In genomic region chr7:114029596-114029995, GRCm38 (mm10) we compare ENCODE assay signal across 8 mouse cellular contexts.
DNase-seq lines count a peak whose midpoint lies in the region; ATAC-seq and TF ChIP-seq lines count a peak whose summit lies in the region.

No protein-coding gene starts in this region.

- intact Hi-C loops in left cerebral cortex, postnatal 25 days (cut with DNase I), result no loop called here

- H3K9ac ChIP-seq in lung, postnatal 0 days (replicated peaks; ENCODE audit: low read depth), result no peak overlapping the region
- no peak overlapping the region for H3K9ac ChIP-seq in liver, postnatal 0 days (replicated peaks)

- H3K27ac ChIP-seq in lung, postnatal 0 days (ENCODE audit: low read length), result no peak overlapping the region
- H3K27ac ChIP-seq in liver, postnatal 0 days (ENCODE audit: low read depth), result no peak overlapping the region

- TF ChIP-seq EP300 in lung, postnatal 0 days (IDR thresholded peaks at IDR 0.05), result no peak
- no peak for TF ChIP-seq EP300 in liver, postnatal 0 days (IDR thresholded peaks at IDR 0.05; ENCODE audit: low read depth)

- no peaks in the 10 kb centered on the region for H3K9me3 ChIP-seq in lung, postnatal 0 days (ENCODE audit: low read length)
- H3K9me3 ChIP-seq in liver, postnatal 0 days (ENCODE audit: low read length), result no peaks in the 10 kb centered on the region

- H3K4me1 ChIP-seq in lung, postnatal 0 days (ENCODE audit: insufficient read depth, low read depth, low read length), result no peaks in the 10 kb centered on the region
- H3K4me1 ChIP-seq in liver, postnatal 0 days (ENCODE audit: insufficient read depth), result no peaks in the 10 kb centered on the region

- no peak overlapping the region for H3K4me2 ChIP-seq in lung, postnatal 0 days (replicated peaks; ENCODE audit: low read depth, low read length)
- no peak overlapping the region for H3K4me2 ChIP-seq in liver, postnatal 0 days (ENCODE audit: low read depth, low read length)

- no peak overlapping the region for H3K4me3 ChIP-seq in lung, postnatal 0 days (ENCODE audit: low read depth, low read length)
- H3K4me3 ChIP-seq in liver, postnatal 0 days (ENCODE audit: low read depth, low read length), result no peak overlapping the region

- no peaks in the 10 kb centered on the region for H3K27me3 ChIP-seq in lung, postnatal 0 days (replicated peaks; ENCODE audit: insufficient read depth, low read length)
- no peaks in the 10 kb centered on the region for H3K27me3 ChIP-seq in liver, postnatal 0 days (ENCODE audit: insufficient read depth, low read length)

- TF ChIP-seq CTCF in lung, postnatal 0 days (IDR thresholded peaks at IDR 0.05), result no peak
- TF ChIP-seq CTCF in liver, postnatal 0 days (IDR thresholded peaks at IDR 0.05; ENCODE audit: low read depth), result no peak

- DNase-seq in left cerebral cortex, postnatal 25 days (ENCODE audit: low spot score in 2 of 2), result peak; percentile 41 to 68
- no peak for DNase-seq in left cerebral cortex, adult 11 months (ENCODE audit: low spot score)
- DNase-seq in adrenal gland, adult 2 months, result peak; percentile 92
- DNase-seq in fibroblast of lung, adult 2 months (ENCODE audit: low read depth), result peak; percentile 91
- peak; percentile 61 for DNase-seq in lung, postnatal 0 days (ENCODE audit: low spot score)
- DNase-seq in liver, result no peak
- no peak for DNase-seq in liver, postnatal 0 days

- ATAC-seq in lung, postnatal 0 days, result peak; percentile 69
- ATAC-seq in megakaryocyte, adult 5-6 weeks (ENCODE audit: poor library complexity, severe bottlenecking), result no peak
- no peak for ATAC-seq in liver, postnatal 0 days

- no peaks in the 10 kb centered on the region for H3K36me3 ChIP-seq in lung, postnatal 0 days (ENCODE audit: insufficient read depth, low read length)
- no peaks in the 10 kb centered on the region for H3K36me3 ChIP-seq in liver, postnatal 0 days (replicated peaks; ENCODE audit: insufficient read depth, low read length)

- WGBS in lung, postnatal 0 days, result 62% methylated on average over 6 of the region's 6 CpGs
- 69% methylated on average over 6 of the region's 6 CpGs for WGBS in liver, postnatal 0 days (ENCODE audit: insufficient replicate concordance)

Comparison
In these comparisons a context has a peak if more than half of its experiments do, and no peak if none do; other contexts are left out.
1. DNase-seq: peak in left cerebral cortex, postnatal 25 days (2 of 2), adrenal gland, adult 2 months (single experiment), fibroblast of lung, adult 2 months (single experiment) and lung, postnatal 0 days (single experiment); none in left cerebral cortex, adult 11 months (single experiment), liver (single experiment) and liver, postnatal 0 days (single experiment).